Mouse (Mus musculus) midbrain, embryonic 15.5 days (tissue): ENCODE measurements around the gene Cox7a1. TPM values are rescaled to one million over a fixed set of nuclear protein-coding genes. Genes with fewer than 3 reads are reported as not detected.

Experiments
- ATAC-seq: fragments of 200-750 bp; cut with Nextera tagmentation; replicated peaks from 2 replicates; pipeline ENCODE4 v1.8.0; 2017; ENCODE audit warnings: moderate TSS enrichment
- H3K27ac ChIP-seq: fragments of 300-500 bp; sonication (generic); 2 replicates; pipeline ENCODE4 v1.5.1; 2015; ENCODE audit warnings: mild to moderate bottlenecking, inconsistent platforms
- H3K27me3 ChIP-seq: fragments of 300-500 bp; sonication (generic); replicated peaks from 2 replicates; pipeline ENCODE4 v1.6.1; 2015; ENCODE audit warnings: inconsistent platforms
- H3K36me3 ChIP-seq: fragments of 300-500 bp; sonication (generic); replicated peaks from 2 replicates; pipeline ENCODE4 v1.6.1; 2015; ENCODE audit warnings: inconsistent platforms
- H3K4me1 ChIP-seq: fragments of 300-500 bp; sonication (generic); 2 replicates; pipeline ENCODE4 v1.6.1; 2015; ENCODE audit warnings: inconsistent platforms
- H3K4me2 ChIP-seq: fragments of 300-500 bp; sonication (generic); 2 replicates; pipeline ENCODE4 v1.6.1; 2015; ENCODE audit warnings: inconsistent platforms, mild to moderate bottlenecking, moderate library complexity
- H3K4me3 ChIP-seq: fragments of 300-500 bp; sonication (generic); 2 replicates; pipeline ENCODE4 v1.5.1; 2015; ENCODE audit warnings: mild to moderate bottlenecking, inconsistent platforms
- H3K9ac ChIP-seq: fragments of 300-500 bp; sonication (generic); 2 replicates; pipeline ENCODE4 v1.6.1; 2015; ENCODE audit warnings: mild to moderate bottlenecking, inconsistent platforms
- H3K9me3 ChIP-seq: fragments of 300-500 bp; sonication (generic); 2 replicates; pipeline ENCODE4 v1.6.1; 2016; ENCODE audit warnings: inconsistent platforms
- WGBS: fragments of 180-500 bp; shearing (Covaris S2); methylation state at CpG from one replicate; pipeline ENCODE4 v1.1.7; 2015; ENCODE audit warnings: mixed read lengths; 5-methylcytosine and 5-hydroxymethylcytosine counted together
- polyA plus RNA-seq: library from polyadenylated mRNA; unstranded; fragments of >200 nt; fragmentation: Nextera tagmentation; extraction: Ambion mirVana; gene quantifications from 2 replicates; pipeline ENCODE4 v1.2.1, GENCODE M21; 2015

Cox7a1 gene
- polyA plus RNA-seq, 1 experiment from 2014 or later, result 6.8 TPM

- peaks cover 23% of the 10 kb centered on the region for H3K4me1 ChIP-seq
- H3K4me2 ChIP-seq, result peak overlapping the region; percentile 84
- ATAC-seq, result peak; percentile 17; the same call in 1 of the 2 replicates
- peak overlapping the region; percentile 54 for H3K9ac ChIP-seq
- no peaks in the 10 kb centered on the region for H3K9me3 ChIP-seq
- peaks cover 6% of the 10 kb centered on the region; the same call in 1 of the 2 replicates for H3K36me3 ChIP-seq
- H3K27me3 ChIP-seq, result no peaks in the 10 kb centered on the region
- 7% methylated on average over 24 of the region's 24 CpGs for WGBS
- H3K4me3 ChIP-seq, result peak overlapping the region; percentile 53
- H3K27ac ChIP-seq, result peak overlapping the region; percentile 98
These were observed 48.7 kb downstream of the Cox7a1 start for GRCm38 (mm10) chr7:30232631-30233148.

GRCm38 (mm10) chr7:30233387-30233786, 49.4 kb downstream of the Cox7a1 start:
- Histone ChIP-seq H3K4me3 (no peak overlapping the region), H3K36me3 (peaks cover 6% of the 10 kb centered on the region; the same call in 1 of the 2 replicates), H3K4me1 (peaks cover 23% of the 10 kb centered on the region), H3K4me2 (peak overlapping the region; percentile 84; the same call in 1 of the 2 replicates), H3K27ac (no peak overlapping the region), H3K27me3 (no peaks in the 10 kb centered on the region), H3K9ac (no peak overlapping the region), H3K9me3 (no peaks in the 10 kb centered on the region)
- 89% methylated on average over 20 of the region's 20 CpGs for WGBS
- ATAC-seq, result no peak

- no peak overlapping the region for H3K4me2 ChIP-seq
- 95% methylated on average over 15 of the region's 15 CpGs for WGBS
- no peak overlapping the region for H3K9ac ChIP-seq
- H3K27ac ChIP-seq, result no peak overlapping the region
- ATAC-seq, result no peak
- H3K9me3 ChIP-seq, result no peaks in the 10 kb centered on the region
- H3K4me1 ChIP-seq, result peaks cover 23% of the 10 kb centered on the region
- H3K36me3 ChIP-seq, result peaks cover 6% of the 10 kb centered on the region; the same call in 1 of the 2 replicates
- no peak overlapping the region for H3K4me3 ChIP-seq
- no peaks in the 10 kb centered on the region for H3K27me3 ChIP-seq
These were observed 50.4 kb downstream of the Cox7a1 start for GRCm38 (mm10) chr7:30234276-30234858.

GRCm38 (mm10) chr7:30235091-30235490, 51.1 kb downstream of the Cox7a1 start:
- WGBS, result 90% methylated on average over 8 of the region's 8 CpGs
- Histone ChIP-seq H3K4me3 (no peak overlapping the region), H3K9me3 (no peaks in the 10 kb centered on the region), H3K9ac (no peak overlapping the region), H3K36me3 (peaks cover 6% of the 10 kb centered on the region; the same call in 1 of the 2 replicates), H3K4me2 (no peak overlapping the region), H3K27ac (no peak overlapping the region), H3K4me1 (peaks cover 23% of the 10 kb centered on the region), H3K27me3 (no peaks in the 10 kb centered on the region)
- no peak for ATAC-seq

- WGBS, result 82% methylated on average over 4 of the region's 4 CpGs
- Histone ChIP-seq H3K9ac (no peak within 1 kb of the TSS), H3K27me3 (no peaks in the 10 kb centered on the region)
These were observed 51.7 kb downstream of the Cox7a1 start, which contains the start of gene Ovol3 for GRCm38 (mm10) chr7:30235625-30236024. TSS of gene Ovol3 (minus strand) at chr7:30235725.

More at GRCm38 (mm10) chr7:30235625-30236024, 51.7 kb downstream of the Cox7a1 start, which contains the start of gene Ovol3:
- H3K9me3 ChIP-seq, result no peaks in the 10 kb centered on the region
- no peak within 1 kb of the TSS for H3K27ac ChIP-seq
- ATAC-seq, result no peak
- H3K36me3 ChIP-seq, result peaks cover 6% of the 10 kb centered on the region; the same call in 1 of the 2 replicates
- peaks cover 20% of the 10 kb centered on the region for H3K4me1 ChIP-seq
- no peak within 1 kb of the TSS for H3K4me2 ChIP-seq
- no peak within 1 kb of the TSS for H3K4me3 ChIP-seq

Other genes with a start within 250 kb of the Cox7a1 start
- 23.4 and 24.2 TPM in 2 replicates for gene Zfp74, start 230.1 kb upstream of the Cox7a1 start, polyA plus RNA-seq
- 6.0 and 7.0 TPM in 2 replicates for gene Zfp568, start 200.2 kb upstream of the Cox7a1 start, polyA plus RNA-seq
- 12.0 and 13.7 TPM in 2 replicates for gene Zfp14, start 132.8 kb upstream of the Cox7a1 start, polyA plus RNA-seq
- 12.9 and 13.4 TPM in 2 replicates for gene Zfp82, start 111.2 kb upstream of the Cox7a1 start, polyA plus RNA-seq
- gene Gm26920, start 93.7 kb upstream of the Cox7a1 start, polyA plus RNA-seq, result 3.6 and 3.9 TPM in 2 replicates
- gene Zfp566, start 93.6 kb upstream of the Cox7a1 start, polyA plus RNA-seq, result 18.9 and 19.8 TPM in 2 replicates
- 81.9 and 83.5 TPM in 2 replicates for gene Zfp260, start 89.4 kb upstream of the Cox7a1 start, polyA plus RNA-seq
- gene Zfp382, start 62.2 kb upstream of the Cox7a1 start, polyA plus RNA-seq, result 23.4 and 24.9 TPM in 2 replicates
- gene Zfp146, start 14.4 kb upstream of the Cox7a1 start, polyA plus RNA-seq, result 13.7 and 15.4 TPM in 2 replicates
- gene Capns1, start 14.7 kb downstream of the Cox7a1 start, polyA plus RNA-seq, result 69.8 and 81.5 TPM in 2 replicates
- gene Polr2i, start 47.8 kb downstream of the Cox7a1 start, polyA plus RNA-seq, result 175 and 188 TPM in 2 replicates
- gene Tbcb, start 48.1 kb downstream of the Cox7a1 start, polyA plus RNA-seq, result 429 and 432 TPM in 2 replicates
- not detected in 2 replicates for gene Ovol3, start 51.6 kb downstream of the Cox7a1 start, polyA plus RNA-seq
- 1.3 and 1.5 TPM in 2 replicates for gene Thap8, start 96.0 kb downstream of the Cox7a1 start, polyA plus RNA-seq
- 3.6 and 3.8 TPM in 2 replicates for gene Wdr62, start 96.3 kb downstream of the Cox7a1 start, polyA plus RNA-seq
- 106 and 110 TPM in 2 replicates for gene Clip3, start 107.6 kb downstream of the Cox7a1 start, polyA plus RNA-seq
- gene Alkbh6, start 124.6 kb downstream of the Cox7a1 start, polyA plus RNA-seq, result 134 and 135 TPM in 2 replicates
- gene Syne4, start 130.7 kb downstream of the Cox7a1 start, polyA plus RNA-seq, result 16.6 and 17.5 TPM in 2 replicates
- gene E130208F15Rik, start 137.6 kb downstream of the Cox7a1 start, polyA plus RNA-seq, result 0.23 and 2.0 TPM in 2 replicates
- 16.7 and 17.1 TPM in 2 replicates for gene Sdhaf1, start 139.8 kb downstream of the Cox7a1 start, polyA plus RNA-seq
- gene Lrfn3, start 178.6 kb downstream of the Cox7a1 start, polyA plus RNA-seq, result 16.3 and 17.9 TPM in 2 replicates
- 27.8 and 36.6 TPM in 2 replicates for gene Tyrobp, start 229.6 kb downstream of the Cox7a1 start, polyA plus RNA-seq
- 0.53 and 0.59 TPM in 2 replicates for gene Hcst, start 235.7 kb downstream of the Cox7a1 start, polyA plus RNA-seq
- gene Nfkbid, start 237.6 kb downstream of the Cox7a1 start, polyA plus RNA-seq, result 2.4 and 2.8 TPM in 2 replicates